Comparison of ENCODE assay signal across 18 mouse cellular contexts in the genomic region with DNA sequence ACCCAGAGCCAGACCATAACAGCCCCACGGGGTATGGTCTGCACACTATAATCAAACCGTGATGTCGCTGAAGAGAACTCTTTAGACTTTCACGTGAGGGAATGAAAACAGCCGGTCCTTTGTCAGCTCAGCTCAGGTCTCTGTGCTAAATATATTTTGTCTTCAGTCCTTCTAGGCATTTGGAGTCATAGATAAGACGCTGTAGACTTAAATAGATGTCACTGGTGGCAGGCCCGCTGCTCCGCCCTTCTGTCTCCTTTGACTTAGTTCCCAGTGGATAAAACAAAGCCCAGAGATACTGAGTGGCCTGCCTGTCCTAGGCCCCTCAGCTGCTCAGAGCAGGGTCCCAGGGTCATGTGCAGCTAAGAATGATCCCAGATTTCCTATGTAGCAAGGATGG. TPM values are rescaled to one million over a fixed set of nuclear protein-coding genes. Genes with fewer than 3 reads are reported as not detected.
DNase-seq lines count a peak whose midpoint lies in the region; ATAC-seq and TF ChIP-seq lines count a peak whose summit lies in the region.
"Had no signal": no experiment of that assay in that cellular context is flagged by ENCODE, and none has a peak within 500 bp of the region (broad histone marks: within the 10 kb centered on the region; RNA-seq: fewer than 3 reads in every experiment).

No protein-coding gene starts in this region.

- no peaks in the 10 kb centered on the region for H3K79me2 ChIP-seq in MEL (ENCODE audit: control insufficient read depth, insufficient read depth, low read length, poor library complexity)

- TF ChIP-seq EP300 in MEL (IDR thresholded peaks at IDR 0.05; ENCODE audit: low read depth in 1 of 2, low read length in 2 of 2): peak in 1 of 2 experiments; percentile 17; a peak in 1 of 4 replicates
- TF ChIP-seq EP300 in liver, embryonic 14.5 days (IDR thresholded peaks at IDR 0.05; ENCODE audit: low read depth): peak; percentile 52; the same call in 1 of the 2 replicates

- H3K4me2 ChIP-seq in heart, embryonic 12.5 days: peak overlapping the region; percentile 39
- peak overlapping the region; percentile 63 for H3K4me2 ChIP-seq in liver, embryonic 14.5 days (ENCODE audit: low read depth)
- no peak overlapping the region for H3K4me2 ChIP-seq in intestine, embryonic 15.5 days (replicated peaks)
- H3K4me2 ChIP-seq: embryonic facial prominence, embryonic 15.5 days; limb, embryonic 13.5 days had no signal

- WGBS in heart, embryonic 12.5 days: 10% methylated on average over 8 of the region's 8 CpGs
- WGBS in liver, embryonic 14.5 days (ENCODE audit: insufficient replicate concordance): 18% methylated on average over 8 of the region's 8 CpGs
- WGBS in intestine, embryonic 15.5 days: 65% methylated on average over 8 of the region's 8 CpGs

- peak; percentile 50 to 53 for DNase-seq in heart, adult 9 months (ENCODE audit: low spot score in 2 of 2)
- DNase-seq in heart, postnatal 25 days (ENCODE audit: low spot score): no peak
- DNase-seq in MEL (ENCODE audit: low read depth, low spot score): peak; percentile 52
- DNase-seq in liver, embryonic 14.5 days (ENCODE audit: low read depth in 3 of 3, low spot score in 3 of 3): peak in 2 of 3 experiments; percentile 57 to 58
- DNase-seq in adrenal gland, adult 18-20 months (ENCODE audit: low spot score in 2 of 2): no peak
- no peak for DNase-seq in gastrocnemius, postnatal 4 days (ENCODE audit: low spot score in 2 of 2)
- DNase-seq: B cell, adult 2 months; cerebellum, postnatal 10 days; kidney, postnatal 14 days; layer of hippocampus, postnatal 36 days; right cerebral cortex, postnatal 25 days; thymus, postnatal 25 days had no signal

- ATAC-seq in heart, embryonic 12.5 days (ENCODE audit: insufficient number of reproducible peaks, low FRiP score): peak; percentile 55
- peak; percentile 18 for ATAC-seq in liver, embryonic 14.5 days (ENCODE audit: insufficient read depth)
- ATAC-seq in intestine, embryonic 15.5 days: no peak
- ATAC-seq: activated CD4-positive, CD25-positive, alpha-beta regulatory T cell, adult 4 months had no signal

- no peaks in the 10 kb centered on the region for H3K9me3 ChIP-seq in MEL (replicated peaks; ENCODE audit: insufficient read depth, low read length)
- H3K9me3 ChIP-seq in heart, embryonic 12.5 days (replicated peaks): no peaks in the 10 kb centered on the region
- H3K9me3 ChIP-seq in liver, embryonic 14.5 days (ENCODE audit: control insufficient read depth, low read length): no peaks in the 10 kb centered on the region
- no peaks in the 10 kb centered on the region for H3K9me3 ChIP-seq in intestine, embryonic 15.5 days
- H3K9me3 ChIP-seq: embryonic facial prominence, embryonic 15.5 days; G1E; limb, embryonic 13.5 days had no signal

- no peak overlapping the region for H3K4me3 ChIP-seq in MEL (ENCODE audit: control insufficient read depth in 1 of 2, insufficient read depth in 1 of 2, low read depth in 2 of 2, low read length in 2 of 2)
- H3K4me3 ChIP-seq in heart, embryonic 12.5 days: no peak overlapping the region
- peak overlapping the region in 1 of 2 experiments; percentile 5; a peak in 1 of 4 replicates for H3K4me3 ChIP-seq in liver, embryonic 14.5 days (ENCODE audit: insufficient read depth in 1 of 2, low read depth in 2 of 2, low read length in 2 of 2)
- no peak overlapping the region for H3K4me3 ChIP-seq in intestine, embryonic 15.5 days (replicated peaks)
- H3K4me3 ChIP-seq: embryonic facial prominence, embryonic 15.5 days; limb, embryonic 13.5 days had no signal

- H3K36me3 ChIP-seq in MEL (ENCODE audit: control insufficient read depth in 1 of 2, insufficient read depth in 2 of 2, low read length in 2 of 2): peaks cover 0 to 15% of the 10 kb centered on the region in 2 experiments; a peak in 2 of 4 replicates
- no peaks in the 10 kb centered on the region for H3K36me3 ChIP-seq in heart, embryonic 12.5 days
- H3K36me3 ChIP-seq in liver, embryonic 14.5 days (replicated peaks; ENCODE audit: control insufficient read depth, insufficient read depth, low read depth): no peaks in the 10 kb centered on the region
- no peaks in the 10 kb centered on the region for H3K36me3 ChIP-seq in intestine, embryonic 15.5 days
- H3K36me3 ChIP-seq: embryonic facial prominence, embryonic 15.5 days; G1E; limb, embryonic 13.5 days had no signal

- peaks cover 3 to 19% of the 10 kb centered on the region in 2 experiments; a peak in 3 of 4 replicates for H3K4me1 ChIP-seq in MEL (ENCODE audit: control insufficient read depth in 1 of 2, insufficient read depth in 2 of 2, low read length in 2 of 2)
- peaks cover 61% of the 10 kb centered on the region for H3K4me1 ChIP-seq in heart, embryonic 12.5 days (replicated peaks)
- H3K4me1 ChIP-seq in liver, embryonic 14.5 days (replicated peaks; ENCODE audit: control insufficient read depth in 2 of 2, insufficient read depth in 2 of 2, low read length in 1 of 2): peaks cover 47 to 63% of the 10 kb centered on the region in 2 experiments
- H3K4me1 ChIP-seq in intestine, embryonic 15.5 days (replicated peaks): peaks cover 20% of the 10 kb centered on the region

- 0 out of 2 replicates have a peak overlapping the region, but pooled peaks have one; percentile 5 for H3K9ac ChIP-seq in MEL (ENCODE audit: control insufficient read depth, low read depth, low read length, poor library complexity, severe bottlenecking)
- H3K9ac ChIP-seq in heart, embryonic 12.5 days: peak overlapping the region; percentile 42
- H3K9ac ChIP-seq in liver, embryonic 14.5 days (replicated peaks): peak overlapping the region; percentile 69
- no peak overlapping the region for H3K9ac ChIP-seq in intestine, embryonic 15.5 days
- H3K9ac ChIP-seq: embryonic facial prominence, embryonic 15.5 days; limb, embryonic 13.5 days had no signal

- no peaks in the 10 kb centered on the region for H3K27me3 ChIP-seq in MEL (ENCODE audit: control insufficient read depth in 1 of 2, insufficient read depth in 2 of 2, low read length in 2 of 2)
- H3K27me3 ChIP-seq in heart, embryonic 12.5 days (replicated peaks): no peaks in the 10 kb centered on the region
- no peaks in the 10 kb centered on the region for H3K27me3 ChIP-seq in liver, embryonic 14.5 days (ENCODE audit: control insufficient read depth, insufficient read depth, low read length)
- H3K27me3 ChIP-seq in intestine, embryonic 15.5 days (replicated peaks): no peaks in the 10 kb centered on the region
- H3K27me3 ChIP-seq: embryonic facial prominence, embryonic 15.5 days; limb, embryonic 13.5 days had no signal

- no peak for TF ChIP-seq RAD21 in MEL (IDR thresholded peaks at IDR 0.05; ENCODE audit: low read depth, low read length)

- intact Hi-C loops in heart, postnatal 25 days (cut with DNase I): no loop called here

- no peak overlapping the region for H3K27ac ChIP-seq in MEL (ENCODE audit: control insufficient read depth, low read depth, low read length)
- H3K27ac ChIP-seq in heart, embryonic 12.5 days (ENCODE audit: poor library complexity, severe bottlenecking): peak overlapping the region; percentile 97
- H3K27ac ChIP-seq in liver, embryonic 14.5 days: peak overlapping the region; percentile 91
- H3K27ac ChIP-seq in intestine, embryonic 15.5 days: no peak overlapping the region
- H3K27ac ChIP-seq: embryonic facial prominence, embryonic 15.5 days; limb, embryonic 13.5 days had no signal

- TF ChIP-seq POLR2A in MEL (IDR thresholded peaks at IDR 0.05; ENCODE audit: control insufficient read depth in 1 of 2, insufficient read depth in 1 of 2, low read depth in 1 of 2, low read length in 2 of 2, poor library complexity in 1 of 2): no peak

- TF ChIP-seq CTCF in MEL (IDR thresholded peaks at IDR 0.05 in 2 of 3, conservative IDR thresholded peaks at IDR 0.05 in 1 of 3; ENCODE audit: control insufficient read depth in 1 of 3, insufficient read depth in 1 of 3, low read depth in 2 of 3, low read length in 3 of 3, poor library complexity in 1 of 3, severe bottlenecking in 1 of 3): no peak
- TF ChIP-seq CTCF in liver, embryonic 14.5 days (IDR thresholded peaks at IDR 0.05; ENCODE audit: low read depth): no peak

TF ChIP-seq in MEL, 35 proteins besides CTCF, POLR2A, EP300 and RAD21 (continues in another document):
- TF ChIP-seq ZNF384 (IDR thresholded peaks at IDR 0.05; ENCODE audit: low read depth, low read length): no peak
- TF ChIP-seq E2F4 (IDR thresholded peaks at IDR 0.05; ENCODE audit: borderline replicate concordance, low read depth, low read length): no peak
- TF ChIP-seq NELFE (IDR thresholded peaks at IDR 0.05; ENCODE audit: low read depth, low read length): no peak
- no peak for TF ChIP-seq UBTF (IDR thresholded peaks at IDR 0.05; ENCODE audit: borderline replicate concordance, insufficient read depth, low read depth, low read length)
- no peak for TF ChIP-seq ZMIZ1 (IDR thresholded peaks at IDR 0.05; ENCODE audit: low read depth, low read length)
- no peak for TF ChIP-seq CHD2 (IDR thresholded peaks at IDR 0.05; ENCODE audit: low read length)
- TF ChIP-seq ELF1 (IDR thresholded peaks at IDR 0.05; ENCODE audit: low read depth, low read length): no peak
- TF ChIP-seq MEF2A (IDR thresholded peaks at IDR 0.05; ENCODE audit: extremely low read depth, insufficient replicate concordance, low read depth, low read length, poor library complexity, severe bottlenecking): peak; percentile 60; the same call in 1 of the 2 replicates
- TF ChIP-seq POLR2AphosphoS2 (IDR thresholded peaks at IDR 0.05; ENCODE audit: low read length): no peak
- peak; percentile 21; the same call in 1 of the 2 replicates for TF ChIP-seq TAL1 (IDR thresholded peaks at IDR 0.05; ENCODE audit: low read length)
- no peak for TF ChIP-seq MAZ (IDR thresholded peaks at IDR 0.05; ENCODE audit: low read depth, low read length)
- TF ChIP-seq MYC (IDR thresholded peaks at IDR 0.05; ENCODE audit: low read depth, low read length): no peak
- TF ChIP-seq TBP (IDR thresholded peaks at IDR 0.05; ENCODE audit: low read depth, low read length): no peak
- peak; percentile 53; the same call in 1 of the 2 replicates for TF ChIP-seq TCF12 (IDR thresholded peaks at IDR 0.05; ENCODE audit: low read depth, low read length)
- peak; percentile 56; the same call in 1 of the 2 replicates for TF ChIP-seq GATA1 (IDR thresholded peaks at IDR 0.05; ENCODE audit: low read depth, low read length)

RNA-seq across cellular contexts. Expression of a gene that starts 57.2 kb away (rescaled TPM):
- total RNA-seq in heart, postnatal 25 days (2021): 10 to 100 TPM; 22.1 to 32.7 TPM
- 27.8 and 30.6 TPM in 2 replicates for total RNA-seq in MEL (2012; rRNA removed)
- 10 to 100 TPM in 1 of 2 experiments, not detected in 1; 52.1 TPM for polyA plus RNA-seq in MEL (2012; ENCODE audit: insufficient read depth in 1 of 2, insufficient read length in 2 of 2, low read depth in 1 of 2, low replicate concordance in 2 of 2, missing spikeins in 1 of 2)
- 25.1 and 27.0 TPM in 2 replicates for polyA plus RNA-seq in heart, embryonic 12.5 days (2016; fragmentation: Nextera tagmentation; extraction: Ambion mirVana)
- 61.4 and 64.5 TPM in 2 replicates for polyA plus RNA-seq in liver, embryonic 14.5 days (2012; rRNA removed)
- polyA plus RNA-seq in liver, embryonic 14.5 days (2014; fragmentation: Nextera tagmentation; extraction: Ambion mirVana): 60.4 and 69.9 TPM in 2 replicates
- 100 to 1,000 TPM; 132 to 171 TPM for total RNA-seq in adrenal gland, adult 18-20 months (2021)
- total RNA-seq in gastrocnemius, postnatal 4 days (2021): 10 to 100 TPM; 21.4 to 21.8 TPM
- 13.4 TPM in 2 replicates for polyA plus RNA-seq in intestine, embryonic 15.5 days (2015; fragmentation: Nextera tagmentation; extraction: Ambion mirVana)

Comparison
In these comparisons a context has a peak if more than half of its experiments do, and no peak if none do; other contexts are left out.
1. DNase-seq: peak in heart, adult 9 months (2 of 2), MEL (single experiment) and liver, embryonic 14.5 days (2 of 3); none in heart, postnatal 25 days (single experiment), adrenal gland, adult 18-20 months (0 of 2) and gastrocnemius, postnatal 4 days (0 of 2).
2. H3K27ac ChIP-seq: peak in heart, embryonic 12.5 days (single experiment) and liver, embryonic 14.5 days (single experiment); none in MEL (single experiment) and intestine, embryonic 15.5 days (single experiment).